Mouse (Mus musculus): ENCODE data around the gene Bms1. TPM values are rescaled to one million over a fixed set of nuclear protein-coding genes. Genes with fewer than 3 reads are reported as not detected.

Bms1 gene
- polyA plus RNA-seq (2017; shearing (Covaris generic)): 10 to 100 TPM; 27.3 to 30.4 TPM

GRCm38 (mm10) chr6:118419050-118419920, at the start of gene Bms1:
Bms1 (minus strand) TSS chr6:118419474.
- ATAC-seq: peak; percentile 93

GRCm38 (mm10) chr6:118462069-118462705, 42.9 kb upstream of the Bms1 start:
- ATAC-seq: no peak

DNA sequence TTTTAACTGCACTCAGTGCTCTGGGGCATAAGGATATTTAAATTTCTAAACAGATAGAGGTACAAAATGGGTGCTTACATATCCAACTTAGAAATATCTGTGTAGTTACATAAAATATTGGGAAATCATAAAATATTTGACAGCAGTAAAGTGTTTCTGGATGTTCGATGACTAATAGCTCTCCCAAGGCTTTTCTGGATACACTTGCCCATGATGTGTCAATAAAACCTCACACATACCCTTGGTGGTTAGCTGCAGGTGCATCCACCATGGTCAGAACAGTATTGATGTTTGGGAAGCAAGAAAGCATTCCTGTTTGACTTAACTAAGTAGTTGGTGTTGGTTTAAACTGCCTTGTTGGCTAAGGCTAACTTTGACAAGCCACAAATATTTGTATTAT, 38.5 kb upstream of the Bms1 start:
- no peak for ATAC-seq

GRCm38 (mm10) chr6:118455042-118455631, 35.9 kb upstream of the Bms1 start, which contains the start of gene Zfp248:
Zfp248 (minus strand) TSS chr6:118455528.
- peak; percentile 97 for ATAC-seq

DNA sequence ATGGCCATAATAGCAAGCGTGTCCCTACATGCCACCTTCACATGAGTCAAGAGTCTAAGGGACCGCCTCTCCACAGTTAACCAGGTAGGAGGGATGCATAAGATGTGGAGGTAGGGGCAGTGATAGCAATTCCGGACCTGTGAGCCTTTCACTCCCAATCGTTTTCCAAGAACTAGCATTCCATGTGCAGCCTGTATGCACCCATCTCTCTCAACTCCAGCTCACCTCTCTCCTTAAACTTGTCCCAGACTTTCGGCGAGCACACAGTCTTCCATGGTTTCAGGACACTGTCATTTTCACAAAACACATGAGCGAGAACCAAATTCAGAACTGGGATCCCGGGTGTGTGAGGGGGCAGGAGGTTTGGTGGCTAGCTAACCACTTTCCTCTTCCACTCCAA, 35.2 kb upstream of the Bms1 start:
- no peak for ATAC-seq

DNA sequence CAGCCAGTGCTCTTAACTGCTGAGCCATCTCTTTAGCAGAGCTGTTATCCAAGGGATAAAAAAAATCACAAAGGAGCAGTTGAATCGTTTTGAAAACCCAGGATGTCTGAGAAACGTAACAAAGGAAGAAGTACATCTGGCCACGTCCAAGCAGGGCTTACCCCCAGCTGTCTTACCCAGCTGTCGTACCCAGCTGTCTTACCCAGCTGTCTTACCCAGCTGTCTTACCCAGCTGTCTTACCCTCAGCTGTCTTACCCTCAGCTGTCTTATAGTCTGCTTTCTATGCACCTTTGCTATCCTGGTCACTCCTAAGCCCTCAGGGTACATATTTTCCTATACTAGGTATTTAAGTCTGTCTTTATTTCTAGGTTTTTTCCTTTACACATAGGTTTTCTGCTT, 12.2 kb upstream of the Bms1 start:
- ATAC-seq: no peak

GRCm38 (mm10) chr6:118426666-118427065, 7.4 kb upstream of the Bms1 start:
- ATAC-seq: no peak

- no peak for ATAC-seq
Observed at GRCm38 (mm10) chr6:118410428-118410827, 8.8 kb downstream of the Bms1 start.

GRCm38 (mm10) chr6:118408510-118408909, 10.8 kb downstream of the Bms1 start:
- no peak for ATAC-seq

- no peak for ATAC-seq
Observed at GRCm38 (mm10) chr6:118406421-118406820, 12.9 kb downstream of the Bms1 start.

- ATAC-seq: no peak
Observed at GRCm38 (mm10) chr6:118390746-118391145, 28.5 kb downstream of the Bms1 start.

DNA sequence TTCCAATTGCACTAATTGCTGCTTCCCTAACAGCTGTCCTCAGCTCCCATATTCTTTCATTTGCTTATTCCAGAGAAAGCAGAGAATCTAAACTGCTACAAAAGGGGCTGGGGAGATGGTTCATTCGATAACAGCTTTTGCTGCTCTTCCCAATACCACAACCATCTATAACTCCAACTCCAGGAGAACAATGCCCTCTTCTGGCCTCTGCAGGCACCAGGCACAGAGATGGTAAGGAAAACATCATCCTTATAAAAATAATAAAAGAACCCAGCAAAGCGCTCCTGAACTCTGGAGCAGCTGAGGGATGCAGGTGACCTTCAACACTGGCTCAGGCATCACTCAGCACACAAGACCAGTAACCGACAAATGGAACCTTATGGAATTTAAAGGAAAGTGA, 33.3 kb downstream of the Bms1 start:
- no peak for ATAC-seq

DNA sequence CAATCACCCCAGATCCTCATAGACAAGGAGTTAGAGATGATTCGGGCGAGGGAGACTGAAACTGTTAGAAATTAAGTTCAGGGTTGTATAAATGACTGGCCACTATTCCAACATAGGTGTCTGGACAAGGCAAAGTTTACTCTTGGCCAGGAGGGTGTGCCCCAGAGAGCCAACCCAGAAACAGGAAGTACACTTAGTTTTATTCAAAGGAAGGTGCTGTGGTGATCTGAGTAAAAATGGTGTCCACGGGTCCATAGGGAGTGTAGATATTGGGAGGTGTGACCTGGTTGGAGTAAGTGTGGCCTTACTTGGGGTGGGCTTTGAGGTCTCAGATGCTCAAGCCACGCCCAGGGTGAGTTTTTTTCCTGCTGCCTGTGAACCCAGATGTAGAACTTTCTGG, 38.0 kb downstream of the Bms1 start:
- no peak for ATAC-seq

DNA sequence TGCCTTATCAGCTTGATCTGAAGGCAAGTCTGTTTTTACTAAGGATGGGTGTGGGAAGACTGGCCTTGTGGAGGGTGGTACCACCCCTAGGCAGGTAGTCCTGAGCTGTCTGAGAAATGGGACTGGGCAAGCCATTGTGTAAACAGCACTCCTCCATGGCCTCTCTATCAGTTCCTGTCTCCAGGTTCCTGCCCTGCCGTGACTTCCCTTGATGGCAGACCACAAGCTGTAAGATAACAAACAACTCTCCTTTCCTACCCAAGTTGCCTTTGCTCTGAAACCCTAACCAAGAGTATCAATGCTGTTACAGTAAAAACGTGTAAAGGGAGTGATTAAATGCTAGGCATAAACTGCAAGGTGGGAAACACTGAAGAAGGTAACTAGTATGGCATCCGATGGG, 38.6 kb downstream of the Bms1 start:
- no peak for ATAC-seq

GRCm38 (mm10) chr6:118379451-118380167, 39.7 kb downstream of the Bms1 start:
- ATAC-seq: peak; percentile 26

- no peak for ATAC-seq
Observed at GRCm38 (mm10) chr6:118377611-118378010, 41.7 kb downstream of the Bms1 start.

GRCm38 (mm10) chr6:118376023-118376422, 43.3 kb downstream of the Bms1 start:
- no peak for ATAC-seq

DNA sequence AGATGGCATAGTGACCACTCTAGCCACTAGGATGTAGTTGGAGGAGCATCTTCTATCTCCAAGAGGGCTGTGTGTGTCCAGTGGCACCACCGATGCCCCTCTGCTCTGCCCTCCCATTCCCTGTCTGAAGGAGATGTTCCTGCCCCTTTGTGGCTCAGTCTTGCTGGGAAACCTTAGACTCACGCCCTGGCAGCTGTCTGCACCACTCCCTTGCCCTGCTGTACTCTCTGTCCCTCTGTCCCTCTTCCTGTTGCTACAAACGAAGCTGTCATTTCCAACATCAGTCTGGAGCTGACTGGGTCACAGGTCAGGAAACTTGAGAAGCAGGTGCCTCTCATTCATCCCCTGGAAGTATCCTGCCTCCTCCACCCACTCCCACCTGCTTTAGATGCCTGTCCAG, 43.8 kb downstream of the Bms1 start:
- ATAC-seq: no peak

- no peak for ATAC-seq
Observed at GRCm38 (mm10) chr6:118375026-118375425, 44.2 kb downstream of the Bms1 start.

DNA sequence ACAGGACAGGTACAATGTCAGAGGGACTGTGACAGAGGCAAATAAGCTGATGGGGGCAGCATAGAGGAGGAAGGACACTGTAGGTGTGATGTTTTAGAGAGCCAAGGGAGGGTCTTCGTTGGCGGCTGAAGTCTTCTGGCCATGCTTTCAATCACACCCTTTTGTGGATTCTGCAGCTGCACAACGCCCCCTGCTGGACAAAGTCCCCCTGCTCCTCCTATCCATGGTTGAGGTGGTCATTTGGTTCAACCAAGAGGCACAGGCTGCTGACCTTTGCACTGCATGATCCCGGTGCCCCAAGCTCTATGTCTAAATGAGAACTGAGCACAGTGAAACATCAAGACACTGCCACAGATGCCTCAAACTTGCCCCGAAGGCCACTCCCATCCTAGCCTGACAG, 46.0 kb downstream of the Bms1 start:
- no peak for ATAC-seq

DNA sequence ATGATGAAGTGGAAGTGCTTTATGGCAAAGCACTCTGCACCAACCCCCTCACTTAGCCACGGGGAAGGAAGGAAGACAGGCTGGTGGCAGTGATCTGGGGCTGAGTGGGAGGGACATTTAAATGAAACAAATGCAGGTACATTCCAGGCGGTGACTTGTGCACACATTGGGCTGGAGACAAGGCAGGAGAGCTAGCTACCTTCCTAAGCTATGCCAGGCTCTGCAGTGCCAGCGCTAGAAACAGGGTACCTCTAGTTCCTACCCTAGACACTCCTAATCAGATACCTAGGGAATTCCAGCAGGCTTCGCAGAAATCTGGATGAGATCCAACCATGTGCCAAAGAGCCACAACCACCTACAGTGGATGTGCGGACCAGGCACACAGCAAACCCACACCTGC, 46.5 kb downstream of the Bms1 start:
- ATAC-seq: no peak

- ATAC-seq: no peak
Observed at GRCm38 (mm10) chr6:118367502-118367901, 51.8 kb downstream of the Bms1 start.

DNA sequence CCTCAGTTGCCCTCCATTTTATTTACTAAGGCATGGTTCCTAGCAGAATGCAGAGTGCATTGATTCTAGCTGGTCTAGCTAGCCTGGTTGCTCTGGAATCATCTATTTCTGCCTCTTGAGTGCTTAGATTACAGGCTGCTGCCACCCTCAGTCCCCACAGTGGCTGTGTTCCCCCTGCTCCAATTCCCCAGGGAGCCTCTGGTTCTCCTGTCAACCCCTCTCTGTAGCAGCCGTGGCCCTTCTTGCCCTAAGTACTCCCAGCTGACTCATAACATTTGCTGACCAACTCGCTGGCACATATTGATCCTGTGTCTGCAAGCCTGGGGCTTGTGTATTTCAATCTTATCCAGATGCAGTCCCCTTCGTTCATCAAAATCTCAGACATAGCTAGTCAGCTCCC, 53.1 kb downstream of the Bms1 start:
- ATAC-seq: no peak

Measured in CD4-positive, CD25-positive, alpha-beta regulatory T cell, adult 4 months (primary cell).